Mouse (Mus musculus) monocyte, adult 5-6 weeks (primary cell): ENCODE measurements at regions not wholly inside any gene's neighbourhood (a gene's known extent, or its start where the extent isn't known, plus 50 kb on each side); places are given as distances from the start of the nearest gene placed in this dataset.

ENCODE experiments used
- ATAC-seq: fragments of 153-309, 156-312 bp; replicated peaks from 2 replicates; pipeline ENCODE4 v1.8.0; 2017; ENCODE audit warnings: mild to moderate bottlenecking; ENCODE audit not compliant: low TSS enrichment, insufficient number of reproducible peaks, severe bottlenecking, poor library complexity, low FRiP score

DNA sequence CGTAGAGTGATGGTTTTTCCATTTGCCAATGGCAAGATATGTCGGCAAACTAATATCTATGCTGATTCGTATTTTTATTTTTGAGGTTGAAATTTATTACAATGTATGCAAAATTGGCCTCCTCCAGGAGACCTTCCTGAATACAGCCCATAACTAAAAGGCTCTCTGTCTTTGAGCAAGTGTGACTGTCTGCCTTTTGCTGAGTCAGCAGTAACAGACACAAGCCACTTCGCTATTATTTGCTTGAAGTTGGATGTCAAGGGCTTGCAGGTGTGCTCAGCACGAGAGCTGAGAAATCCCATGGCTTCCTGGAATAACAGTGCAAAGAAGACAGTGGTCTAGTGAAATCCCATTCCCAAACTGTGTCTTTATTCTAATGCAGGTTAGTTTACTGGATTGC, 56.9 kb downstream of the Dmrt2 start:
- no peak for ATAC-seq

DNA sequence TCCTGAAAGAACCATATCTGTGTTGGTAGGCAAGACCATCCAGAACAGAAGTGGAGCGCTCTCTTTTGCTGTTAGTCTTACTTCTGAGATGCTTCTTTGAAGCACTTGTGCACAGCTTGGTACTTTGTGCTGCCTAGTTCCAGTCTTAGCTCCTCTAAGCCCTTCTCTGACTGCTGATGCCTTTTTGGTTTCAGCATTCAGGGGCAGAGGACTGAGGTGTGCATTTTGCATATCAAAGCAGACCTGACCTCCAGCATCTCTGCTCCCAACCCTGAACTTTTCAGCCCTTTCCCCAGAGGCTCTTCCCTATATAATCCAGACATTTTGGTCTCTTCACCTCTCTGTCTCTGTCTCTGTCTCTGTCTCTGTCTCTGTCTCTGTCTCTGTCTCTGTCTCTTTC, 57.4 kb downstream of the Dmrt2 start:
- ATAC-seq: no peak

- ATAC-seq: no peak
Observed at GRCm38 (mm10) chr19:25778455-25778854, 106.2 kb downstream of the Dmrt2 start.

DNA sequence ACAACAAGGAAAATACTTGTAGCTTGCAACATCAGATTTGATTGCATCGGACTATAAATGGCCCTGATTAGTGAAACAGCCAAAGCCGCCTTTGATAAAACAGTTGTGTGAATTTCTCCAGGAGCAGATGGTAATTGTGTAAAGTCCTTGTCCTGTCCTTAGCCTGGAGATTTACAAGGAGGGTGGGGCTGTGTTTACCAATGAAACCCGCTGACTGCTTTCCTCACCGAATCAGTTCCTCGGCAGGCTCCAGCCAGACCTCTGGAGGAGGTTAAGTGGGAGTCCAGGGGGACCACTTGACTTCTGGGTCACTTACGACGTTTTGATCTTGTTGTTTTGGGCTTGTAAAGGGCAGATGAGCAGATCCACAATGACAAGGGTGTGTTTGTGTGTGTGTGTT, 107.1 kb downstream of the Dmrt2 start:
- ATAC-seq: no peak

DNA sequence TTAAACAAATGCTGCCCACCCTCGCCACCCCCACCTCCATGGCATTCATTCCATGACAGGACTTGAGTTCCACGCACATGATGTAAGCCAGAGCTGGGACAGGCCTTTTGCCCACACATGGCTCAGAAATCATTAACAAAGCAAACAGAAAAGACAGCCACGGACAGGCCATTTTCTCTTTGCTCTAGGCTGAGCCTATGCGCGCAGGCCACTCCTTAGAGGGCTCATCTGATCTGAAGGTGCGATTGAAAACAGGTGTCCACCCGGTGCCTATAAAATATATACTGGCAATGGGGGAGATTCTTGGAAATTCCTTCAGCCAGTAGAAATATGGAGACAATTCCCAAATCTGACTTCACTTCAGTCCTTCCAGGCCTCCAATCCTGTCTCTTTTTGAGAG, 109.1 kb downstream of the Dmrt2 start:
- no peak for ATAC-seq

- ATAC-seq: no peak
Observed at GRCm38 (mm10) chr19:25802692-25803091, 130.5 kb downstream of the Dmrt2 start.

GRCm38 (mm10) chr19:25805351-25805750, 133.1 kb downstream of the Dmrt2 start:
- ATAC-seq: no peak

DNA sequence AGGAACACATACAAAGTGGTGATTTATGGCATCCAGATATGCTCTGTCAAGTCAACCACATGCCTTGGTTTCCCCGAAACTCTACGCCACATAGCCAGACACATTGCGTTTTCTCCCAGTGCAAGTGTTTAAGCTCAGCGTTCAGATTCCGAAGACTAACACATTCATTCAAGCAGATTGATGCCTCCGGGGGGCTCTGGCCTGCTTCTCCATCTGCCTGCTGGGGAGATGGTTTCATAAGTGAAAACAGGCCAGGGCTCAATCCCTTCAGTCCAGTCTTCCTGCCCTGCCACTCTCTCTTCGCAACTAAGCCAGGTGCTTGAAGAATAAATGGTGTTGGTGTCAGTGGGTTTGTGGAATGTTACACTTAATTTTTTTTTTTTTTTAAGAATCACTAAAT, 141.4 kb downstream of the Dmrt2 start:
- no peak for ATAC-seq

- ATAC-seq: no peak
Observed at GRCm38 (mm10) chr19:25845158-25845557, 172.9 kb downstream of the Dmrt2 start.

DNA sequence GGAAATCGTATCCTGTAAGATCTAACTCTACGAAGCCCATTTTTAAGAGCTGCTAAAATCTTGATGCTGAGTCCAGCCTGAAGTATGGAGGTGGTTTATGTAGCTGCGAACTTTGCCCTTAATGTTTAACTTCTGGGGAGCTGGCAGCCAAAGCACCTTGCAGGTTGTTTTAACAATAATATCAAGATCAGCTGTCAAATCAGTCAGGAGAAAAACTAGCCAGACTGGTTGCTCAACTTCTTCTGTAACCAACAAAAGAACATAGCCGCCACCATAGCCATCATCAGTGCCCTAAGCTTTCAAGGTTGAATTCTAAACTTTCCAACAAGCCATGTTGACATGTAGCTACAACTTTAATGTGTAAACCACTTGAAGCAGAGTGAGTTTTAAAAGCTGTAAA, 184.1 kb downstream of the Dmrt2 start:
- ATAC-seq: no peak

DNA sequence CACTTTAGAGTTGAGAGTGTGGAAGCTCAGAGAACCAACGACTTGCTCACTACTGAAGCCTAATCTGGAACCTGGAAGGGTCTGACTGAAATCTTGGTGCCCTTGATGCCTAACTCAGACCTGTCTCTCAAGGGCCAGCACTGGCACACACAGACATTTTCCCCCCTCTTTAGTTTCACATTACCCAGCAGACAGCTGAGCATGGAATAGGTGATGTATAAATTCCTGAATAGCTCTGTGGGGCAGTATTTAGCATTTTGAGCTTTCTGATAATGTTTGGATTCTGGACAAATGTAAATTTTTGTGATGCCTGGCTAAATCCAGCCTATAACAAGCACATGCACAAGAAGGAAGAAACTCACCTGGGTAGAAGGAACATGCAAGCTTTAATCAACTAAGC, 191.1 kb downstream of the Dmrt2 start:
- no peak for ATAC-seq

GRCm38 (mm10) chr19:25906721-25907120, 234.5 kb downstream of the Dmrt2 start:
- ATAC-seq: no peak

DNA sequence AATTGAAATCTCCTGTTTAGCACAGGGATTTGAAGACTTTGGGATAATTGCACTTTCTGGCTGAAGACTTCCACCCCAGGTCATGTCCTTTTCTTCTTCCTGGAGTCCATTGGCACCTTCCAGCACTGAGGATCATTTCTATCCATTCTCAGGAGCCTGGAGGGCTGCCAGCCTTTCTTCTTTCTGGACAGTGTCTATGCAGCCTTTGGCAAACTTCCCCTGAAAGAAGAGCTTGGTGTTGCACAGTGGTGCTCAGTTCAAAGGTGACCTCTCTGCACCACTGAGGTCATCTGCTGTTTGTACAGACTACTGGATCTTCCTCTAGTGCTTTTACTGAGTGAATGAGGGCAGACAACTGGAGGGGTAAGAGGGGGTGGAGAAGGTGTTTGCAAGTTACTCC, 249.8 kb downstream of the Dmrt2 start:
- no peak for ATAC-seq

DNA sequence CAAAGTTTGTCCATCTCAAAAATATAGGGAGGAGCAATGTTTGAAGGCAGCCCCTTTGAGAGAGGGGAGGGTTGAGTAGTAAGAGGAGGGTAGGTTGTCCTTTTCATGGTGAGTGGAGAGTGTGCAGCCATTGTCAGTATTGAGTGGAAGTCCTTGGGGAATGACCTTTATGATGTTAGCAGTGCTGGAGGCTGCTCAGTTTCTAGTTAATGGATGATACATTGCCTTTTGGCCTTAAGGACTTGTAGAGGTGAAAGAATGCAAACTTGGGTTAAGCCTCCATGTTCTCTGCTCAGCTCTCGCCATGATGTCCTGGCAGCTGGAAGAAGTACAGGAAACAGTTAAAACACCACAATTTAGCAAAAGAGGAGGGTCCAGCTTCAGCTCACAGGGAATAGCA, 250.6 kb downstream of the Dmrt2 start:
- no peak for ATAC-seq

- no peak for ATAC-seq
Observed at GRCm38 (mm10) chr19:25923727-25924384, 251.6 kb downstream of the Dmrt2 start.

DNA sequence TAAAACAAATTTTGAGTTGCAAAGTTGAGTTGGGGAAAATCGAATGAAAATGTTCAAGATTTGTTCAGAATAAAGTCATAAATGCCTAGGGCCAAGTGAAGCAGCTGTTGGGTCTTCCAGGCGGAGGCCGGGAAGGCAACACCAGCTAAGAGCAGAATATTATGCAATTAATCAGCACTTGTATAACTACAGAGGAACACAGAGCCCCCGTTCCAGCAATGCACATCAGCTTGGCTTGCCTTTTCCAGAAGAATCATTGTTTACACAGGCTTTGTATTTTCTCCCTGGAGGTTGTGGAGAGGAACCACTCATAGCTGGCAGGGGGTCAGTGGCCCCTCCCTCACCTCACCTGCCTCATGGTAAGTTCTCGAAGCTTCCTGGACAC, 252.2 kb downstream of the Dmrt2 start:
- ATAC-seq: no peak

GRCm38 (mm10) chr19:25927220-25927619, 255.0 kb downstream of the Dmrt2 start:
- no peak for ATAC-seq

DNA sequence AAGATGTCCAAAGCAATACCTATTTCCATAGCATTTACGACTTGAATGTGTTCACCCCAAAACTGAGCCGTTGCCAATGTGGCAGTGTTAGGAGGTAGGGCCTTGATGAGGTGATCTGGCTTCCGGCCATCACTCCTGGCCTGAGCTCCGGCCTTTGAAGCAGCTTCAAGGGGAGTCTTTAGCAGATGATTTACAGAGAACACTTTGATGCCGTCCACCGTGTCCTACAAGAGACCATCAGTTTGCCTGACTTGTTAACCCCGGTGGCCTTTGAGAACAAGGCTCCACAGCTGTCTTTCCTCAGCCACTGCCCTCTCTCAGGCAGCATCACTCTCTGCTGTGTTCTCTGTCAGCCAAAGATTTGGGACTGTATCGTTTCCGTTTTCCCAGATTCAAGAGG, 265.1 kb downstream of the Dmrt2 start:
- no peak for ATAC-seq

- no peak for ATAC-seq
Observed at GRCm38 (mm10) chr19:25971210-25971609, 299.0 kb downstream of the Dmrt2 start.

DNA sequence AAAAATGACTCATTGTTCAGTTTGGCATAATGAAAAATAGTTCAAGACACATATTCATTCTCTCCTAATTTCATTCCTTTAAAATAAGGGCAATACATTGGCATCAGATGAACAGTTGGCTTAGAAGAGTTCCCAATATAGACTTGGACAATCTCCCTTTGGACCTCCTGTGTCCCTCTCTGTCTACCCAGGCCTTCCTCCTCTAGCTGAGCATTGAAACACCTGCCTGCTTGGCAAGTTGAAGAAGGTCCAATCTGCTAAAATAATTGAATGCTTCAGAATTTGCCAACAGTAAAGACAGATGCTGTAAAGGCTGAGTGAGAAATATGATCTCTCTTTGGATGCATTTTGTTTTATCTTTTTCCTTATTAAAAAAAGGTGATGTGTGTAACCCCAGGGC, 303.0 kb downstream of the Dmrt2 start:
- ATAC-seq: no peak

- ATAC-seq: no peak
Observed at GRCm38 (mm10) chr19:25980308-25980707, 308.1 kb downstream of the Dmrt2 start.
